Mouse (Mus musculus) embryonic facial prominence, embryonic 13.5 days (tissue): Measurements from ENCODE around the gene Fbxl8. TPM values are rescaled to one million over a fixed set of nuclear protein-coding genes. Genes with fewer than 3 reads are reported as not detected.

ENCODE experiments used
- ATAC-seq: fragments of 200-750 bp; cut with Nextera tagmentation; 2 replicates; pipeline ENCODE4 v1.8.0; 2017; ENCODE audit warnings: low read depth; ENCODE audit not compliant: insufficient number of reproducible peaks, insufficient read depth, low FRiP score, low TSS enrichment
- H3K27ac ChIP-seq: fragments of 300-500 bp; sonication (generic); 2 replicates; pipeline ENCODE4 v1.5.1; 2015; ENCODE audit warnings: moderate library complexity, mild to moderate bottlenecking, inconsistent platforms
- H3K27me3 ChIP-seq: fragments of 300-500 bp; sonication (generic); 2 replicates; pipeline ENCODE4 v1.6.1; 2015; ENCODE audit warnings: mild to moderate bottlenecking, inconsistent platforms
- H3K36me3 ChIP-seq: fragments of 300-500 bp; sonication (generic); 2 replicates; pipeline ENCODE4 v1.6.1; 2015; ENCODE audit warnings: mild to moderate bottlenecking, inconsistent platforms
- H3K4me1 ChIP-seq: fragments of 300-500 bp; sonication (generic); 2 replicates; pipeline ENCODE4 v1.6.1; 2015; ENCODE audit warnings: inconsistent platforms
- H3K4me2 ChIP-seq: fragments of 300-500 bp; sonication (generic); 2 replicates; pipeline ENCODE4 v1.6.1; 2015; ENCODE audit warnings: moderate library complexity, mild to moderate bottlenecking, inconsistent platforms
- H3K4me3 ChIP-seq: fragments of 300-500 bp; sonication (generic); 2 replicates; pipeline ENCODE4 v1.5.1; 2015; ENCODE audit warnings: mild to moderate bottlenecking, inconsistent platforms
- H3K9ac ChIP-seq: fragments of 300-500 bp; sonication (generic); 2 replicates; pipeline ENCODE4 v1.6.1; 2015; ENCODE audit warnings: mild to moderate bottlenecking, inconsistent platforms
- H3K9me3 ChIP-seq: fragments of 300-500 bp; sonication (generic); 2 replicates; pipeline ENCODE4 v1.6.1; 2016; ENCODE audit warnings: inconsistent platforms
- WGBS: fragments of 180-500 bp; shearing (Covaris S2); methylation state at CpG from one replicate; pipeline ENCODE4 v1.1.7; 2015; ENCODE audit warnings: mixed read lengths; 5-methylcytosine and 5-hydroxymethylcytosine counted together
- polyA plus RNA-seq: library from polyadenylated mRNA; unstranded; fragments of >200 nt; fragmentation: Nextera tagmentation; extraction: Ambion mirVana; gene quantifications from 2 replicates; pipeline ENCODE4 v1.2.1, GENCODE M21; 2015

Gene Fbxl8
- polyA plus RNA-seq, 1 experiment from 2014 or later, result 2.1 TPM

GRCm38 (mm10) chr8:105270916-105271186 lies 6.4 kb downstream of the Fbxl8 start:
- no peak for ATAC-seq
- H3K9ac ChIP-seq, result 0 out of 2 replicates have a peak overlapping the region, but pooled peaks have one; percentile 6
- peak overlapping the region; percentile 93 for H3K4me2 ChIP-seq
- peaks cover 100% of the 10 kb centered on the region for H3K27me3 ChIP-seq
- 4% methylated on average over 11 of the region's 11 CpGs for WGBS
- no peak overlapping the region for H3K27ac ChIP-seq
- peaks cover 45% of the 10 kb centered on the region for H3K4me1 ChIP-seq
- H3K36me3 ChIP-seq, result no peaks in the 10 kb centered on the region
- no peaks in the 10 kb centered on the region for H3K9me3 ChIP-seq
- peak overlapping the region; percentile 20 for H3K4me3 ChIP-seq

DNA sequence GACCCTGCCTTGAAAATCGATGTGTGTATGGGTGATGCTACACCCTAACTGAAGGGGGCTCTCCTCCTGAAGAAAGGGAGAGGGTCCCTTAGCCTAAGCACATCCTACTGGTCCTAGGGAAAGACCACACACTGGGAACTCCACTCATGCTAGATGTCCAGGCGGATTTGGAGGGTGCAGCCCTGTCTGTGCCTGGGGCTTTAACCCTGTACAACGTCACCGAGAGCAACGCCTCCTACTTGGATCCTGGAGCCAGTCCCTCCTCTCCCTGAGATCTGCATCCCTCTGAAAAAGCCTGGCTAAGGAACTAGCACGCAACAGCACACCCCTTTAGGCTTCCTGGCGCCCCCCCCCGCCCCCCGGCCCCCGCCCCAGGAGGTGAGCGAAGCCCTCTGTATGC lies 10.9 kb downstream of the Fbxl8 start:
- WGBS, result 7% methylated on average over 10 of the region's 11 CpGs
- peak overlapping the region; percentile 48; the same call in 1 of the 2 replicates for H3K4me3 ChIP-seq
- peaks cover 37% of the 10 kb centered on the region for H3K4me1 ChIP-seq
- no peaks in the 10 kb centered on the region for H3K9me3 ChIP-seq
- peaks cover 100% of the 10 kb centered on the region for H3K27me3 ChIP-seq
- ATAC-seq, result no peak
- no peak overlapping the region for H3K27ac ChIP-seq
- peak overlapping the region; percentile 57; the same call in 1 of the 2 replicates for H3K9ac ChIP-seq
- H3K36me3 ChIP-seq, result peaks cover 5% of the 10 kb centered on the region; the same call in 1 of the 2 replicates
- H3K4me2 ChIP-seq, result peak overlapping the region; percentile 82

GRCm38 (mm10) chr8:105275840-105276239 lies 11.4 kb downstream of the Fbxl8 start, which contains the start of gene Nol3:
Gene Nol3, plus strand, starts transcription at chr8:105276140.
- Histone ChIP-seq H3K4me2 (peak within 1 kb of the TSS; percentile 82), H3K9ac (peak within 1 kb of the TSS; percentile 67), H3K9me3 (no peaks in the 10 kb centered on the region), H3K36me3 (peaks cover 7% of the 10 kb centered on the region; the same call in 1 of the 2 replicates), H3K4me3 (peak within 1 kb of the TSS; percentile 48), H3K4me1 (peaks cover 33% of the 10 kb centered on the region), H3K27me3 (peaks cover 99% of the 10 kb centered on the region), H3K27ac (no peak within 1 kb of the TSS)
- ATAC-seq, result no peak
- WGBS, result 3% methylated on average over 10 of the region's 10 CpGs

DNA sequence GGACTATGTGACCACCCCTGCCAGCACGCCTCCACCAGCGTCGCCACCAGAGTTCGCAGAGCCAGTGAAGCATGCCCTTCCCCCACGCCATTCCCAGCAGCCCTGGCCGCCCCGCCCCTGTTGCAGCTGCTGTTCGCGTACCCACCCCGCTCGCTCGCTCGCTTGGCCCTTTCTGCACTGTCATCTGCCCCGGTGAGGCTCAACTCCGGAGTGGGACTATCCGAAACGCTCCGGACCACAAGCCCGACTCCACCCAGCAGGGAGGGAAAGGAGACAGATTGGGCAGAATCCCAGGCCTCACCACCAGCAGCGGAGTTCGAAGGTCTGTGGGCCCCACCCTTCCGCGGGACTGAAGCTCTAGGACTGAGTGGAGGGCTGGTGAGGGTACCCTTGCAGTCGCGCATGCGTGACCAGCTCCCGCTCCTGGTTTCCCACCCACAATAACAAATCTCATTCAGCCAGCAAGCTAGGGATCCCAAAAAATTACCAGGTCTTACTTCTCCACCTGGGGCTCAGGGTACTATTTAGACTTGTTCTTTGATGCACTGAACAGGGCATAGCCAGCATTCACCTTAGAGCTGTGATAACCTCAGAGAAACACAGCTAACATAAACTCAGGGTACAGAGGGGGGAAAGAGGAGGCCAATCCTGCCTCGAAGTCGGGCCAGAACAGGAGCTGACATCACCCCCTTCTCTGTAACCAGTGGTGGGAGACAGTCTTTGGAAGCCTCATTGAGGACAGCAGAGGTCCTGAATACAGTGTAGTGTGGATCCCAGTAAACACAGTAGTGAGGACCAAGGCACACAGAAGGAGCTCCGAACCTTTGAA lies 12.1 kb downstream of the Fbxl8 start:
- ATAC-seq, result no peak
- no peak overlapping the region for H3K27ac ChIP-seq
- WGBS, result 3% methylated on average over 30 of the region's 30 CpGs

DNA sequence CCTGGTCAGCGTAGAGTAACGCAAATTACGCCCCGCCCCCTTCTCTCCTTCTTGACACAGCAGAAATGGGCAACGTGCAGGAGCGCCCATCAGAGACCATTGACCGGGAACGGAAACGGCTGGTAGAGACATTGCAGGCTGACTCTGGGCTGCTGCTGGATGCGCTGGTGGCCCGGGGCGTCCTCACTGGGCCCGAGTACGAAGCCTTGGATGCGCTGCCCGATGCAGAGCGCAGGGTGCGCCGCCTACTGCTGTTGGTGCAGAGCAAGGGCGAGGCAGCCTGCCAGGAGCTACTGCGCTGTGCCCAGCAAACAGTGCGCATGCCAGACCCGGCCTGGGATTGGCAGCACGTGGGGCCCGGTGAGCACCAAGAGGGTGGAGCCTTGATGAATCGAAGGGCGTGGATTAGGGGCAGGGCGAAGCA lies 14.5 kb downstream of the Fbxl8 start:
- H3K27me3 ChIP-seq, result peaks cover 75% of the 10 kb centered on the region
- peak overlapping the region; percentile 52; the same call in 1 of the 2 replicates for H3K9ac ChIP-seq
- H3K4me3 ChIP-seq, result peak overlapping the region; percentile 29
- H3K27ac ChIP-seq, result no peak overlapping the region
- H3K36me3 ChIP-seq, result peaks cover 33% of the 10 kb centered on the region
- peak; percentile 62; the same call in 1 of the 2 replicates for ATAC-seq
- peaks cover 27% of the 10 kb centered on the region for H3K4me1 ChIP-seq
- no peaks in the 10 kb centered on the region for H3K9me3 ChIP-seq
- 3% methylated on average over 28 of the region's 28 CpGs for WGBS
- H3K4me2 ChIP-seq, result peak overlapping the region; percentile 58

More for the DNA sequence above, 12.1 kb downstream of the Fbxl8 start:
- peak overlapping the region; percentile 48 for H3K4me3 ChIP-seq
- peak overlapping the region; percentile 67 for H3K9ac ChIP-seq
- no peaks in the 10 kb centered on the region for H3K9me3 ChIP-seq
- peaks cover 31% of the 10 kb centered on the region for H3K4me1 ChIP-seq
- H3K27me3 ChIP-seq, result peaks cover 96% of the 10 kb centered on the region
- H3K36me3 ChIP-seq, result peaks cover 11% of the 10 kb centered on the region; the same call in 1 of the 2 replicates
- peak overlapping the region; percentile 82 for H3K4me2 ChIP-seq

- Histone ChIP-seq H3K4me3 (no peak overlapping the region), H3K9me3 (no peaks in the 10 kb centered on the region), H3K27ac (no peak overlapping the region), H3K4me1 (peaks cover 23% of the 10 kb centered on the region), H3K27me3 (peaks cover 58% of the 10 kb centered on the region), H3K36me3 (peaks cover 43% of the 10 kb centered on the region), H3K4me2 (no peak overlapping the region), H3K9ac (no peak overlapping the region)
- WGBS, result 57% methylated on average over 3 of the region's 3 CpGs
- ATAC-seq, result no peak
Measured at GRCm38 (mm10) chr8:105280567-105280966, 16.1 kb downstream of the Fbxl8 start.

- no peak overlapping the region for H3K27ac ChIP-seq
- WGBS, result 87% methylated on average over 12 of the region's 12 CpGs
- ATAC-seq, result no peak
- peaks cover 45% of the 10 kb centered on the region for H3K36me3 ChIP-seq
- no peak overlapping the region for H3K4me2 ChIP-seq
- H3K4me3 ChIP-seq, result no peak overlapping the region
- peaks cover 46% of the 10 kb centered on the region for H3K27me3 ChIP-seq
- no peaks in the 10 kb centered on the region for H3K9me3 ChIP-seq
- H3K9ac ChIP-seq, result no peak overlapping the region
- H3K4me1 ChIP-seq, result peaks cover 15% of the 10 kb centered on the region
Measured at GRCm38 (mm10) chr8:105281821-105282220, 17.4 kb downstream of the Fbxl8 start.

GRCm38 (mm10) chr8:105282239-105282638 lies 17.8 kb downstream of the Fbxl8 start:
- no peak overlapping the region for H3K4me3 ChIP-seq
- 93% methylated on average over 4 of the region's 4 CpGs for WGBS
- peaks cover 13% of the 10 kb centered on the region for H3K4me1 ChIP-seq
- peaks cover 42% of the 10 kb centered on the region for H3K27me3 ChIP-seq
- H3K36me3 ChIP-seq, result peaks cover 45% of the 10 kb centered on the region
- H3K27ac ChIP-seq, result no peak overlapping the region
- no peaks in the 10 kb centered on the region for H3K9me3 ChIP-seq
- H3K4me2 ChIP-seq, result no peak overlapping the region
- no peak overlapping the region for H3K9ac ChIP-seq
- no peak for ATAC-seq

DNA sequence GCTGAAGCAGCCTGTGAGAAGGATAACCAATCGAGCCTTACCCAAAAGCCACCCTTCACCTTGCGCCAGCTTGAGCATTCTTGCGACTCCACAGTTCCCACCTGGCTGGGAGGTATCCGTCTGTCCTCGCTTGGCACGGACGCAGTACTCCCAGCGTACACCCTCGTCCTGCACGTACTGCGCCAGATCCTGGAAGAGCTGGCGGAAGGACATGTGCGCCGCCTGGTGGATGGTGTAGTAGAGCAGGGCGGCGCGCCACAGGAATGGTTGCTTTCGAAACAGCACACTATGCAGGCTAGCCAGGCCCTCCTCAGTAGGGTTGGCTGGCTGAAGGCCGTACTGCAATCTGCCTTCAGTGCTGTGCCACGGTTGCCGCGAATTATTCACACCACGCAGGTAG lies 18.6 kb downstream of the Fbxl8 start:
- Histone ChIP-seq H3K4me2 (no peak overlapping the region), H3K4me1 (peaks cover 16% of the 10 kb centered on the region), H3K9me3 (no peaks in the 10 kb centered on the region), H3K27ac (no peak overlapping the region), H3K4me3 (no peak overlapping the region), H3K27me3 (peaks cover 33% of the 10 kb centered on the region), H3K9ac (0 out of 2 replicates have a peak overlapping the region, but pooled peaks have one; percentile 6), H3K36me3 (peaks cover 45% of the 10 kb centered on the region)
- ATAC-seq, result no peak
- WGBS, result 26% methylated on average over 23 of the region's 23 CpGs

- H3K9me3 ChIP-seq, result no peaks in the 10 kb centered on the region
- H3K4me2 ChIP-seq, result no peak overlapping the region
- 0 out of 2 replicates have a peak overlapping the region, but pooled peaks have one; percentile 36 for H3K9ac ChIP-seq
- 43% methylated on average over 12 of the region's 12 CpGs for WGBS
- H3K27ac ChIP-seq, result no peak overlapping the region
- peaks cover 28% of the 10 kb centered on the region for H3K4me1 ChIP-seq
- ATAC-seq, result no peak
- no peak overlapping the region for H3K4me3 ChIP-seq
- peaks cover 18% of the 10 kb centered on the region for H3K27me3 ChIP-seq
- peaks cover 39% of the 10 kb centered on the region for H3K36me3 ChIP-seq
Measured at GRCm38 (mm10) chr8:105285514-105285913, 21.1 kb downstream of the Fbxl8 start.

GRCm38 (mm10) chr8:105286907-105287306 lies 22.5 kb downstream of the Fbxl8 start:
- H3K27ac ChIP-seq, result no peak overlapping the region
- no peak overlapping the region for H3K4me2 ChIP-seq
- WGBS, result 86% methylated on average over 4 of the region's 4 CpGs
- H3K36me3 ChIP-seq, result peaks cover 30% of the 10 kb centered on the region
- no peak overlapping the region for H3K4me3 ChIP-seq
- no peak for ATAC-seq
- no peaks in the 10 kb centered on the region for H3K9me3 ChIP-seq
- peaks cover 13% of the 10 kb centered on the region for H3K27me3 ChIP-seq
- H3K4me1 ChIP-seq, result peaks cover 31% of the 10 kb centered on the region
- H3K9ac ChIP-seq, result no peak overlapping the region

GRCm38 (mm10) chr8:105288231-105288630 lies 23.8 kb downstream of the Fbxl8 start:
- WGBS, result 86% methylated on average over 5 of the region's 5 CpGs
- peak overlapping the region; percentile 56 for H3K4me3 ChIP-seq
- H3K27ac ChIP-seq, result no peak overlapping the region
- no peak for ATAC-seq
- peaks cover 31% of the 10 kb centered on the region for H3K4me1 ChIP-seq
- H3K36me3 ChIP-seq, result peaks cover 17% of the 10 kb centered on the region
- H3K9ac ChIP-seq, result peak overlapping the region; percentile 75; the same call in 1 of the 2 replicates
- no peaks in the 10 kb centered on the region for H3K9me3 ChIP-seq
- H3K4me2 ChIP-seq, result peak overlapping the region; percentile 84
- H3K27me3 ChIP-seq, result peaks cover 24% of the 10 kb centered on the region
